Mouse (Mus musculus): ENCODE results near the gene Zfp169.

DNA sequence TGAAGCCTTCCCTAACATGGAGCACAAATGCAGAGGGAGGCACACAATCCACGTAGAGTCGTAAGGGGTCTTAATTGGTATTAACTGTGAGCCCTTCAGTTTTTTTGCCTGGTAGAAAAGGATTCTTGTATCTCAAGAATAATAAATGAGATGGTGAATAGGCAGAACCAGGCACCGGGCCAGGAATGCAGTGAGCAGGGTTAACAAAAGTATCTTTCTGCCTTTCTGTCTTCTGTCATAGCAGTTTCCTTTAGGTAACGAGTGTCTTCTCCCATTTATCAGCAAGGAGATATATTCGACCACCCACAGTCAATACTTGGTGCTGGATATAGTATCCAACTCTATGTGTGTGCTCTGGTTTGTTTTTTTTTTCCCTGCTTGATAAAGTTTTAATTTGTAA is 40.3 kb upstream of the Zfp169 start:
- TF ChIP-seq CTCF (conservative IDR thresholded peaks at IDR 0.05 in 1 of 2, IDR thresholded peaks at IDR 0.05 in 1 of 2; ENCODE audit: low read depth in 2 of 2, low read length in 2 of 2), result no peak
- TF ChIP-seq ZMIZ1 (IDR thresholded peaks at IDR 0.05; ENCODE audit: low read depth, low read length), result no peak

Measured in CH12.LX (cell line).